Mouse (Mus musculus): ENCODE measurements around the gene D10Wsu102e. TPM values are rescaled to one million over a fixed set of nuclear protein-coding genes. Genes with fewer than 3 reads are reported as not detected.
"Not testable (repeated sequence)": the region's sequence is repeated elsewhere in the genome, so short reads cannot be mapped to it uniquely, and the experiment has no call there.

The D10Wsu102e gene
- polyA plus RNA-seq, 1 experiment from 2014 or later = 0.97 TPM

GRCm38 (mm10) chr10:83524238-83524637 lies 164.2 kb downstream of the D10Wsu102e start:
- not testable (repeated sequence) for H3K36me3 ChIP-seq (ENCODE audit: control insufficient read depth, insufficient read depth, low read length); ATAC-seq (ENCODE audit: insufficient read depth, low FRiP score, low TSS enrichment); H3K9ac ChIP-seq (ENCODE audit: low read length); H3K4me1 ChIP-seq (ENCODE audit: control insufficient read depth, insufficient read depth, low read length); H3K27me3 ChIP-seq (ENCODE audit: control insufficient read depth, insufficient read depth, low read length); H3K9me3 ChIP-seq (ENCODE audit: control insufficient read depth, low read length); H3K27ac ChIP-seq (ENCODE audit: low read depth, low read length); H3K4me2 ChIP-seq (ENCODE audit: low read depth); H3K4me3 ChIP-seq (ENCODE audit: low read depth, low read length); DNase-seq (ENCODE audit: low spot score)

GRCm38 (mm10) chr10:83530384-83530967 lies 170.5 kb downstream of the D10Wsu102e start:
- H3K4me2 ChIP-seq (ENCODE audit: low read depth) = no peak overlapping the region
- H3K27ac ChIP-seq (ENCODE audit: low read depth, low read length) = no peak overlapping the region
- H3K4me1 ChIP-seq (ENCODE audit: control insufficient read depth, insufficient read depth, low read length) = no peaks in the 10 kb centered on the region
- no peaks in the 10 kb centered on the region for H3K9me3 ChIP-seq (ENCODE audit: control insufficient read depth, low read length)
- H3K27me3 ChIP-seq (ENCODE audit: control insufficient read depth, insufficient read depth, low read length) = no peaks in the 10 kb centered on the region
- no peak overlapping the region for H3K4me3 ChIP-seq (ENCODE audit: low read depth, low read length)
- no peak for DNase-seq (ENCODE audit: low spot score)
- no peak for ATAC-seq (ENCODE audit: insufficient read depth, low FRiP score, low TSS enrichment)
- H3K36me3 ChIP-seq (ENCODE audit: control insufficient read depth, insufficient read depth, low read length) = no peaks in the 10 kb centered on the region
- no peak overlapping the region for H3K9ac ChIP-seq (ENCODE audit: low read length)
- WGBS = 89% methylated on average over 6 of the region's 6 CpGs

- ATAC-seq (ENCODE audit: insufficient read depth, low FRiP score, low TSS enrichment) (no peak; the same call in none of the 2 replicates), DNase-seq (ENCODE audit: low spot score) (no peak)
- 6% methylated on average over 27 of the region's 27 CpGs for WGBS
- Histone ChIP-seq H3K4me2 (ENCODE audit: low read depth) (peak overlapping the region; percentile 68), H3K9ac (ENCODE audit: low read length) (peak overlapping the region; percentile 67), H3K4me1 (ENCODE audit: control insufficient read depth, insufficient read depth, low read length) (no peaks in the 10 kb centered on the region), H3K27ac (ENCODE audit: low read depth, low read length) (no peak overlapping the region), H3K9me3 (ENCODE audit: control insufficient read depth, low read length) (no peaks in the 10 kb centered on the region), H3K4me3 (ENCODE audit: low read depth, low read length) (peak overlapping the region; percentile 45), H3K36me3 (ENCODE audit: control insufficient read depth, insufficient read depth, low read length) (no peaks in the 10 kb centered on the region), H3K27me3 (ENCODE audit: control insufficient read depth, insufficient read depth, low read length) (no peaks in the 10 kb centered on the region)
These were observed 173.4 kb downstream of the D10Wsu102e start for GRCm38 (mm10) chr10:83533258-83533909.

- peak; percentile 96 for ATAC-seq (ENCODE audit: insufficient read depth, low FRiP score, low TSS enrichment)
These were observed 173.9 kb downstream of the D10Wsu102e start, which contains the start of gene Aldh1l2 for GRCm38 (mm10) chr10:83533910-83534283. TSS of gene Aldh1l2 (minus strand) at chr10:83534140.

GRCm38 (mm10) chr10:83536436-83536835 lies 176.4 kb downstream of the D10Wsu102e start:
- 6% methylated on average over 1 of the region's 1 CpGs for whole genome bisulfite sequencing
- H3K4me3 ChIP-seq (ENCODE audit: low read depth, low read length) = no peak overlapping the region
- no peaks in the 10 kb centered on the region for H3K36me3 ChIP-seq (ENCODE audit: control insufficient read depth, insufficient read depth, low read length)
- ATAC-seq (ENCODE audit: insufficient read depth, low FRiP score, low TSS enrichment) = no peak
- H3K4me1 ChIP-seq (ENCODE audit: control insufficient read depth, insufficient read depth, low read length) = no peaks in the 10 kb centered on the region
- no peak overlapping the region for H3K9ac ChIP-seq (ENCODE audit: low read length)
- H3K4me2 ChIP-seq (ENCODE audit: low read depth) = no peak overlapping the region
- no peak overlapping the region for H3K27ac ChIP-seq (ENCODE audit: low read depth, low read length)
- H3K27me3 ChIP-seq (ENCODE audit: control insufficient read depth, insufficient read depth, low read length) = no peaks in the 10 kb centered on the region
- H3K9me3 ChIP-seq (ENCODE audit: control insufficient read depth, low read length) = no peaks in the 10 kb centered on the region
- no peak for DNase-seq (ENCODE audit: low spot score)

More at GRCm38 (mm10) chr10:83533910-83534283, 173.9 kb downstream of the D10Wsu102e start, which contains the start of gene Aldh1l2:
- no peaks in the 10 kb centered on the region for H3K36me3 ChIP-seq (ENCODE audit: control insufficient read depth, insufficient read depth, low read length)
- H3K4me1 ChIP-seq (ENCODE audit: control insufficient read depth, insufficient read depth, low read length) = no peaks in the 10 kb centered on the region
- peak; percentile 87 for DNase-seq (ENCODE audit: low spot score)
- H3K9ac ChIP-seq (ENCODE audit: low read length) = peak within 1 kb of the TSS; percentile 67
- no peaks in the 10 kb centered on the region for H3K9me3 ChIP-seq (ENCODE audit: control insufficient read depth, low read length)
- no peak within 1 kb of the TSS for H3K27ac ChIP-seq (ENCODE audit: low read depth, low read length)
- H3K4me3 ChIP-seq (ENCODE audit: low read depth, low read length) = peak within 1 kb of the TSS; percentile 45
- under 1% methylated on average over 21 of the region's 21 CpGs for WGBS
- no peaks in the 10 kb centered on the region for H3K27me3 ChIP-seq (ENCODE audit: control insufficient read depth, insufficient read depth, low read length)
- H3K4me2 ChIP-seq (ENCODE audit: low read depth) = peak within 1 kb of the TSS; percentile 68

Other genes starting within 250 kb of the D10Wsu102e start
- 0.97 and 1.2 TPM in 2 replicates for gene Slc41a2, start 22.3 kb upstream of the D10Wsu102e start, polyA plus RNA-seq (2014; fragmentation: Nextera tagmentation; extraction: Ambion mirVana)
- gene Aldh1l2, start 173.9 kb downstream of the D10Wsu102e start, polyA plus RNA-seq (2014; fragmentation: Nextera tagmentation; extraction: Ambion mirVana) = 6.7 and 8.6 TPM in 2 replicates
- 40.1 and 41.1 TPM in 2 replicates for gene Washc4, start 183.5 kb downstream of the D10Wsu102e start, polyA plus RNA-seq (2014; fragmentation: Nextera tagmentation; extraction: Ambion mirVana)